Mouse (Mus musculus): ENCODE measurements around the gene Mta3. TPM values are rescaled to one million over a fixed set of nuclear protein-coding genes. Genes with fewer than 3 reads are reported as not detected.

Gene Mta3
- total RNA-seq (2022): 10 to 100 TPM; 17.6 to 19.6 (median 18.6) TPM

DNA sequence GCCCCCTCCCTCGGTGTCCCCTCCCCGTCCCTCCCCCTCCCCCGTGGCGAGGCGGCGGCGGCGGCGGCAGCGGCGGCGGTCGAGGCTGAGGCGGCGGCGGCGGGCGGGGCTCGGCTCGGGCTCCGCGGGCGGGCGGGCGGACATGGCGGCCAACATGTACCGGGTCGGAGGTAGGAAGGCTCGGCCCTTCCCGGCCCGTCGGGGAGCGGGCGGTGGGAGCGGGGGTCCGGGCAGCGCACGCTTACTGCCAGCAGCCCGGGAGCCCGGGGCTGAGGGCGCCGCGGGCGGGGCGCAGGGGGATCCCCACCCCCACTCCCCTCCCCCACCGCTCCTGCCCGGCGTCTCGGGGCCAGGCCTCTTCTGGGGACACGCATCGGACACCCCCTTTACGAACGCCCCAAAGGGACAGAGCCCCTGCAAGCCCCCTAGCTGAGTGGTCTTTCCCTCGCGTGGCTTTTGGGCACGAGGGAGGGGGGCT lies at the start of gene Mta3:
Gene Mta3, plus strand, starts transcription at position 48 of the 478 bp plus-strand sequence.
- peak; percentile 27 for DNase-seq (ENCODE audit: low spot score)

DNA sequence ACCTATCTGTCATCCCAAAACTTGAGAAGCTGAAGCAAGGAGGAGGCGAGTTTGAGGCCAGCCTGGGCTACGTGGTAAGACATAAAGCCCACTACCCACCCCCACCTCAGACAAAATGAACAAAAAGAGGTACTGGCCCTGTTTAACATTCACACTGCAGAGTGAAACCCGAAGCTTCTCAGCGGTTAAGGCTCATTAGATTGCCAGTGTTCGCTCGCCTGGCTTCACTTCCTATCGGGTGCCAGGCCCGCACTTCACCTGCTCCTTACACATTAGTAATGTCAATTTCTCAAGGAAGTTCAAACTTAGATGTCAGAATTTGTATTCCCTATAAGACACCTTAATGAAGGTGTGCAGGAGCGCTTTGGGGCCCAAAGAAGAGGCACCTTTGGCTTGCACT lies 48.6 kb upstream of the Mta3 start:
- DNase-seq (ENCODE audit: low spot score): no peak

DNA sequence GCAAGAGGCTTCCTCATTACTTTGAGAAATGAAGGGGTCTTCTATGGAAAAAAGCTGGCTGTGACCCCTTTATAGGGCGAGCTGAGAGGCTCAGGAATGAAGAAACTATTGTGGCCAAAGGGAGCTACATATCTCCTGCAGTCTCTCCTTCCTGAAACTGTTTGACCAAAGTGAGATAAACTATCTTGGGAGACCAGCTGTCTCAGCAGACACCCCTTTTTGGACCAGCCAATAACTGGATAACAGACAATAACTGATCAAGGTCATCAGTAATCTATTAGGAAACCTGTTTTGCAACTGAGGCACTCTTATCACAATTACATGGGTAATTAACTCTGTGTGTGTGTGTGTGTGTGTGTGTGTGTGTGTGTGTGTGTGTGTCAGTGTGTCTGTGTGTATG lies 47.0 kb upstream of the Mta3 start:
- DNase-seq (ENCODE audit: low spot score): no peak

DNA sequence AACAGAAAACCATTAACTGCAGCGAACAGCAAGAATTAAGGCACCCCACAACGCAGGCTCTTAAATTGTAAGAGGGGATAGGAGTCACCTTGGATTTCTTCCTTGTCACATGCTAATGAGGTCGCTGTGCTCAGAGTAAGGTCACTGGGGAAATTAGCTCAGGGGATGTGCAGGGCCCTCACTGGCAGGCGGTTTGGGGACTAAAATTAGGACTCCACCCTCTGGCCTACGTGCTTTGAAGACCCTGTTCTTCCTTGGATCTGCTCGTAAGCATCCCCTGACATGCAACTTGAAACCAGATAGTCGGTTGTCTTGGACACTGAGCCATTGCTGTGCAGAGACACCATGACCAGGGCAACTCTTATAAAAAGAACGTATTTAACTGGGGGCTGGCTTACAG lies 41.2 kb upstream of the Mta3 start:
- DNase-seq (ENCODE audit: low spot score): no peak

DNA sequence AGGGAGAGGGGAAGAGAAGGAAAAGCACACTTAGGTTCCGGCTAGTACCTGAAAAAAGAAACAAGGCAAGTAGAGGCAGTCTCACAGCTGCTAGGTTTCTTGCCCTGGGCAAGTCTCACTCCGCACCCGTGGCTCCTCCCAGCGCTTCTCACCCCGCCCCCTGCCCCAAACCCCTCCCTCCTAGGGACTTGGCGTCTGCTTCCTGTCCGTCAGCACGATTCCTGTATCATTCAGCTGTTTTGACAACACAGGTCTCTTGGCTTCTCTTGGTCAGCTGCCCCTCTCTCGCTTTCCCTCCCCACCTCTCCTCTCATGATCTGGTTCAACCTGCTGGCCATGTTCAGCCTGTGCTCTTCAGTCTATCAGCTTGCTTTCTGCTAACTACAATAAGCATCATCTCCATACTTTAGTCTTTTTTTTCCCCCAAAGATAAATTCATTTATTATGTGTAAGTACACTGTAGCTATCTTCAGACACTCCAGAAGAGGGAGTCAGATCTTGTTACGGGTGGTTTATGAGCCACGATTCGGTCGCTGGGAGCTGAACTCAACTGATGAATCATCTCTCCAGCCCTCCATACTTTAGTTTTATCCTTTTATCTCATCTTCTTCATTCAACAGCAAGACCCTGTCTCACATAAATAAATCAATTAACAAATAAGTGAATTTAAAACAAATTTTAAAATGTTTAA lies 39.2 kb upstream of the Mta3 start:
- no peak for DNase-seq (ENCODE audit: low spot score)

DNA sequence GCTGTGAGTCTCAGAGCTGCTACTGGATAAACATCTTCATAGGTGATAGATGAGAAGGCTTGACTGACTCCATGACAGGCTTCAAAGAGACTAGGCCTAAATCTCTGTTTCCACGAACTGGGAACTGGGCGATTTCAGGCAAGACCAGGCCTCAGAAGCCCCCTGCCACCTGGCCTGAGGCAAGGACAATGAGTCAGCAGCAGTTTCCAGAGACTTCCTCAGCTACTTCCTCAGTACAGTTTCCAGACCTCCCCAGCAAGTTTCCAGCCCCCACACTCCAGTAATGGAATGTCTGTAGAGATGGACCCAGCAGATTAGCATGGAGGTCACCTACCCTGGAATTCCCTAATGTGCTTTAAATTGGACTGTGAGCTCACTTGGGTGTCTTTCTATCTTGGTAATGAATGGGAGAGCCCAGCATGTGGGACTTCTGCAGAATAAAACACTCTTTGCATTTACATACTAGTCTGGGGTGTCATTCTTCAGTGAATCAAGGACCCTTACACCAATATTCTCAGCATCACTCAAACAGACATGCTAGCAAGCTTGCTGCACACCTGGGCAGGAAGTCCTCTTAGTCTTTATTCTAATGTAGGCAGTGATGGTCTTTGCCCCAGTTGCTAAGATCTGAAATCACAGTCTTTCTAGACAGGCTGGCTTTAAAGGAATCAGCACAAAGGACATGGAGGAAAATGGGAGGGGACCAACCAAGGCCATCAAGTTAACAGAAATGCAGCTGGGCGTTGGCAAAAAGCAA lies 37.9 kb upstream of the Mta3 start:
- no peak for DNase-seq (ENCODE audit: low spot score)

DNA sequence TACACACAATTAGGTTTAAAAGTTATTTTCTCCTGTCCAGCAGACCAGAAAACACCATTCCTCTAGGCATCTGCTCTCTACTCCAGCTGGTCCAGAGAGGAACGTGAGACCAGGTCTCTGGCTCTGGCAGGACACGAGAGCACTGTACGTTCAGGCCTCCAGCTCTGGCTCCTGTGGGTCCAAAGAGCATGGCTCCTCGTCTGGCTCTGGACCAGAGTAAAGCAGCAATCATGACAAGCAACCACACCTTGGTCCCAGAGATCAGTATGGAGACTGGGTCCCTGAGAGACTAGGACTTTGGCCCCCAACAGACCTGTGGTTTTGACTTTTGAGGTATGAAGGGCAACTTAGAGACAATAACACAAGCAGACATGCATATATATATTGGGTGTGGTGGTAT lies 33.3 kb upstream of the Mta3 start:
- DNase-seq (ENCODE audit: low spot score): no peak

DNA sequence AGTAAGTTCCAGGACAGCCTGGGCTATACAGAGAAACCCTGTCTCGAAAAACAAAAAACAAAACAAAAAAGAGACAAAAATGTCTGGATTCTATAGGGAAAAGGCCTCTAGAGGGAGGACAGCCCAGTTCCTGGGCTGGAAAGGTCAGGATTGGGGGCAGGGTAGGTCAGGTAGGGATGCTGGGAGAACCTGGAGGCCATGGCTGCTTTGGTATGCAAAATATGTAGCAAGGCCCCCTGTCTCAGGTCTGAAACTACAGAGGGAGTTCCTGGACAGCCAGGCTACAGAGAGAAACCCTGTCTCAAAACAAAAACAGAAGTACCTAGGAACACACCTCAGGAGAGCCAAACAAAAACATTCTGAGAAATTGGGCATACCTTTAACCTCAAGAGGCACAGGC lies 28.6 kb upstream of the Mta3 start:
- DNase-seq (ENCODE audit: low spot score): no peak

DNA sequence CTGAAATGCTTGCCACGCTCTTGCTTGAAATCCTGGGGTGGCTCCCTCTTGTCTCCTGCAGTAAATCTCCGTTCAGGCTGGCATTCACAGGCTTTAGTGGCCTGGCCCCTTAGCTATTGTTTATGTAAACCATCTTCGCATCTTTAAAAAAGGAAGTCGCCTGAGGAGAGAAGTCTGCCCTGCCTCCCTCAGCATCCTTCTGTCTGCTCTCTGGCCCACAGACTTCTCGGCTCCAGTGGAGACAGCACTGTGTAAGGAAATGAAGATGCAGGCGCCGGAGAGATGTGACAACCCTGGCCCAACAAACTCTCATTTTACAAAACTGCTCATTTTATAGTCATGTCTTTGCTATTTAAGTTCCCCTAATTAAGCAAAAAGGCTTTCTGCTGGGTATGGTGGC lies 24.0 kb upstream of the Mta3 start:
- DNase-seq (ENCODE audit: low spot score): no peak

DNA sequence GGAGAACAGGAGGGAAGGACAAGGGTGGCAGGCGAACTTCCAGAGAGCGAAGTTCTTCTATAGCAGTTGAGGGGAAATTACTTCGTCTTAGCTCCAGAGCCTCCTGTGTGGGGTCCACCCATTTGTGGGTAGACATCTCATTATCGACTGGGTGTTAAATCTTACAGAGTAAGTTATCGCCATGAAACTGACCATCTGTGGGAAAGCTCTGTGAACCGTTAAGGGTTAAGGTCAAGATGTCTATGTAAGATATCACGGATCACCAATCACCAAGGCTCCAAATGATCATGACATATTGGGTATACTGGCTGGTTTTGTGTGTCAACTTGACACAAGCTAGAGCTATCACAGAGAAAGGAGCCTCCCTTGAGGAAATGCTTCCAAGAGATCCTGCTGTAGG lies 21.5 kb upstream of the Mta3 start:
- DNase-seq (ENCODE audit: low spot score): no peak

DNA sequence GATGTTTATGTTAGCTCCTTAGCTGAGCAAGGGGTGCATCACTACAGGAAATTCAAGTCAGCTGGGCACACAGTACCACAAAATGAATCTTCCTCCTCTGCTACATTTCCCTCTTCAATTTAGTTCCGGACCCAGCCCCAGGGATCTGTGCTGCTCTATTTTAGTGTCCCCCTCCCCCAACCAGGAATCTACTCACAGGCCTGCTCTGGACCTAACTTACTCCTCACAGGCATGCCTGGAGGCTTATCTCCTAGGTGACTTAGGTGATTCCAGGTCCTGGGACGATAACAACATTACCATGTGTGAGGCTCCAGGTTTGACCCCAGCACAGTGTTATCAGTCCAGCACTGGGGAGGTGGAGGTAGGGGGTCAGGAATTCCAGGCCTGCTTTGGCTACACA lies 15.5 kb upstream of the Mta3 start:
- DNase-seq (ENCODE audit: low spot score): no peak

DNA sequence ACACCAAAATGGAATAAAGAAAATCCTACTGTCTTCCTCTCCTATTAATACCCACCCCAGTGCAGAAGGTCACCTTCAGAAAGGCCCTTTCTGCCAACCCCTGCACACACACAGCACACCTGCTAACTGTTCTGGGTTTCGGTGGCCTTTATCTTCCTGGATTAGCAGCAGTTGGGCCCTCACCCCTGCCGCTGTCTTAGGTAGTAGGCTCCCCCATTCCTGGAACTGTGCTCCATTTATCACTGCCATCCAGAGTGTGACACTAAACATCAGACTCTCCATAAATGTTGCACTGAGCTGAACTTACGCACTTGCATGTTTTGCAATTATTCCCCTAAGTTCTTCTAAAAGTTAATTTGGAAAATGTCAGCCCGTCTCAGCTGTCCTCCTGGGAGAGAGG lies 14.6 kb upstream of the Mta3 start:
- DNase-seq (ENCODE audit: low spot score): no peak

DNA sequence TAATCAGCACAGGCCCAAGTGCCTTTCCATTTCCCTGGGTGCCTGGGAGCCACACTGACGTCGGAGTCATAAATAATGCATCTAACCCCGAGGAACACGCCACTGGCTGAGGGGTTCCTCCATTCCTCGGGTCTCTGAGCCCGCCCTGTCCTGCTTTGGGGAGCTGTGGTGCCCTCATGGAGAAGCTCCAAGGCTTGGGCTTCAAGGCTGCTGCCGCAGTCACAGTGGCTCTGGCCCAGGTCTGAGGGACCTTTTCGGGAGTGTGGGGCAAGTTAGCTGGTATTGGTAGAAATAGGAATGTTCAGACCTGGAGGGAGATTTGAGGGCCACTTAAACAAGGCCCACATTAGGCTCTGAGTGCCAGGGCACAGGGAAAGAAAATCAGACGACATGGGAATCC lies 12.0 kb upstream of the Mta3 start:
- DNase-seq (ENCODE audit: low spot score): no peak

DNA sequence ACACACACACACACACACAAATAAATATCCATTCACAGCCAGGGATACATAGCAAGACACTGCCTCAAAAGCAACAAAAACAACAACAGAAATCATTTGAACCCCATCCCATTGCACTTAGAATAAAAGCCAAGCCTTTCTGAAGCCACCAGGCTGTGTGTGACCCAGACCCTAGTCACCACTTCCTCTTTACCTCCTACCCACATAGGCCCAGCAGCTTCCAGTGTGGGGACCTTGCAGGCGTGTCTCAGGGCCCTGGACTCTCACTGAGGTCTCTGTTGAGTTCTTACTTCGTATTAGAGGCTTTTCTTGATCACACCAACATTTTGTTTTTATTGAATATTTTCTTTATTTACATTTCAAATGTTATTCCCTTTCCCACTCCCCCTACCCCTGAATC lies 10.2 kb upstream of the Mta3 start:
- DNase-seq (ENCODE audit: low spot score): no peak

DNA sequence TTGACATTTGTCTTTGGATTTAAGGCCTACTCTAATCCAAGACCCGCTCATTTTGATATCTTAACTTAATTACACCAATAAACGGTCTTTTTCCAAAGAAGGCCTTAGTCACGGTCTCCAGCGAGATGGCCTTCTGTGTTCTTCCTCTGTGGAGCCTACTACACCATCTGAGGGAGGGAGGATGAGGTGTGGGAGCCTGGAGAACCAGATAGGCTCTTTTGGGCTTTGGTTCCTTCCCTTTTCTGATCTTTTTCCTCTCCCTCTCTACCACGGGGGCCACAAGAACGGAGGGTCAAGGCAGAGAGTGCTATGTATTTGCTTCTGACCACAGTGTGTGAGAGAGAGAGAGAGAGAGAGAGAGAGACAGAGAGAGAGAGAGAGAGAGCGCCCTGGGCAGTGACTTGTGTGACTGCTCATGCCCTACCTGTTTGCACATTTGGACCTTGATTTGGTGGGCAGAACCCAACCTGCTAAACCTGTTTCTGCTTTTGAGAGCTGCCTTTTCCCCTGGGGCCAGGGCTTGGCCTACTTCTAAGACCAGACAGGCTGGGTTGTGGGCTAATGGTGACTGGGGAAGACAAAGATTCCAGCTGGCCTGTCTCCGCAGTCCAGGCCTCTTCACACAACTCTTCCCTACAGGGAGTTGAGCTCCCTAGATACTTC lies 6.8 kb upstream of the Mta3 start:
- no peak for DNase-seq (ENCODE audit: low spot score)

DNA sequence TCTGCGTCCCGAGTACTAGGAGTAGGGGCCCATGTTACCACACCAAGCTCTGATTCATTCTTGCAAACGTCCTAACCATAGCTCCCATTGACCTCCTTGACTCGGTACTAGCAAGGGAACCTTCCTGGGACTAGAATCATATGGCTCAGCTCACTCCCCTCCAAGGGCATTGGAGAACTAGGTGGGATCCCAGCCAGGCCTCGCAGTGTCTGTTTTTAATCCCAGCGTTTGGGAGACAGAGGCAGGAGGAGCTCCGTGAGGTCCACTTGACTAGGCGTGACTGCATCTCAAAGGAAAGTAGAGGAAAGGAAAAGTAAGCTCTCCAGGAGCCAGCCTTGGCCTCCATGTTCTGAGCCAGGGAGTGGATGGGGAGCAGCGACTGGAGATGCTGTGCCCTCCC lies 5.8 kb upstream of the Mta3 start:
- DNase-seq (ENCODE audit: low spot score): no peak

DNA sequence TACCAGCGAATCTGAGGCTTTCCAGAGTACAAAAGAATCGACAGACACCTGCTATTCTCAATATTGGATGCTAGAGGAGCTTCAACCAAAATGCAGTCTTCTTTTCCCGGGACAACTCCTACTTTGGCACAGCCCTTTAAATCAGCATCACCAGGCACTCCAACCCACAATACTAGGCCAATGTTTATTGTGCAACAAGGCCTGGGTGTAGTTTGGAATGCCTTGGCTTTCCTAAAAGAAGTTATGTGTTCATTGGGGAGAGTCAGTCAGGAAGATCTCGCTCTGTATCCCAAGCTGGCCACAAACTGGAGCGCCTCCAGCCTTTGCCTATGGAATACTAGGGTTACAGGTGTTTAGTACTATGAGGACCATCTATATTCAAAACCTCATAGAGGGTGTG lies 1.5 kb upstream of the Mta3 start:
- DNase-seq (ENCODE audit: low spot score): peak; percentile 13

DNA sequence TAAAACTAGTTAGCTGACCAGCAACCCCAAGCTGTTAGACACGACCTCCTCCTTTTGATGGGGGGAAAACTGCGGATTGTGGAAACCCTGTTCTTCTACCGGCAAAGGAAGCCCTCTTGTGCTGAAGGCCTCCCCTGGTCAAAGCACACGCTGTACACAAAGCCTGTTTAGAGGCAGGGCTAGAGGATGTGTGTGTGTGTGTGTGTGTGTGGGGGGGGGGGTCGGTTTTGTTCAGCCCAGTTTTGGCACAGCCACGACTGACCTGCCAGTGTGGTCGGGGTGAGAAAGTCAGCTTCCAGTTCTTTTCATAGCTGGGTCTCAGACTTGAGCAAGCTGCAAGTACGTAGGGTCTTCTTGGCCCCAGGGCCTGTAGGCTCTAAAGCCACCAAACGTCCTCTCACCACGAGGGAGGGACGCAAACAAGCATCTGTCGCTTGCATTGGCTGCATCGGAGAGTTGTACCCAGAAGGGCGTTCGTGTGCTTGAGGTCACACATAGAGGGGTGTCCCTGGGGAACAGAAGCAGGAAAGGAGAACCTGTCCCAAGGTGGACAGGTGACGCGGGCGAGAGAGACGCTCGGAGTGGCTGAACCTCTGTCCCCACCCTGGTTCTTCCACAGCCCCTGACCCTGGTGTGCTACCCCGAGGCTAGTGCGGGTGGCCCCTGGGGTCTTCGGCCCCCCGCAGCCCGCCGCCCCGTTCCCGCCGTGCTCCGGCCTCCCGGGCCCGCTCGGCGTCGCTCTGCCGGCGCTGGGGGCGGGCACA lies 429 bp upstream of the Mta3 start:
- DNase-seq (ENCODE audit: low spot score): peak; percentile 31

DNA sequence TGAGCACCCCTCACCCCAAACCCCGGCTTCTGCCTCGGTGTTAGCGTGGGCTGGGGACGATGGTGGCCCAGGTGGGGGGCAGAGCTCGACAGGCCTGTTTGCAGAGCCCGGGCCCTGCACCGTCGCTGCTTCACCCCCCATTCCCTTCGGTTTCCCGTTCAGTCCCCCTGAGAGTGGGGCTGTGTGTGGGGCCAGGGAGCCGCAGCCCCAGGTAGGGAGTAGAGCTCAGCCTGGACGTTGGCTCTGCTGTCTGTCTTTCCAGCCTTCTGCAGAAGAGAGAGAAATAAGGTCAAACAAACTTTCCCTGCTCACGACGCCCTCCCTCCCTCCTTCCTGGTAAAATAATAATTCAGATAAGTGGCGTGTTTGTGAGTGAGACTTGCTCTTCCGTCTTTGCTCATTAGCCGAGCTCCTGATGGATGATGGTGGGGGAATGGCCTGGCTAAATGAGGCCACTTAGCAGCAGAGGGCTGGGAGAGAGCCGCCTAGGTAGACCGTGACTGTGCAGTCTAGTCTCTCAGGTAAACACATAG lies 697 bp downstream of the Mta3 start:
- peak; percentile 23 for DNase-seq (ENCODE audit: low spot score)

DNA sequence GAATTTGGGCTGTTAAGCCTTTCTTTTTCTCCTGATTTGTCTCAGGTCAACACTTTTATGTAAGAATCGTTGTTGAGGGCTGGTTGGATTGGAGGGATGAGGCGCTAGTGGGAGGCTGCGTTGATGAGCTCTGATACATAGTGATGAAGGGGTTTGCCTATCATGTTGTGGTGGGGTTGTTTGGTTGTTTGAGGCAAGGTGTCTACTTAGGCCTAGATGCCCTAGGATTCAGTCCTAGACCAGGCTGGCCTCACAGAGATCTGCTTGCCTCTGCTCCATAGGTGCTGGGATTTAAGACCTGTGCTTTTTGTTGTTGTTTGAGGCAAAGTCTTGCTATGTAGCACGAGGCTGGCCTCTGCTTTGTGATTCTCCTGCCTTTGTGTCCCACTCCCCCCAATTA lies 1.4 kb downstream of the Mta3 start:
- no peak for DNase-seq (ENCODE audit: low spot score)

DNA sequence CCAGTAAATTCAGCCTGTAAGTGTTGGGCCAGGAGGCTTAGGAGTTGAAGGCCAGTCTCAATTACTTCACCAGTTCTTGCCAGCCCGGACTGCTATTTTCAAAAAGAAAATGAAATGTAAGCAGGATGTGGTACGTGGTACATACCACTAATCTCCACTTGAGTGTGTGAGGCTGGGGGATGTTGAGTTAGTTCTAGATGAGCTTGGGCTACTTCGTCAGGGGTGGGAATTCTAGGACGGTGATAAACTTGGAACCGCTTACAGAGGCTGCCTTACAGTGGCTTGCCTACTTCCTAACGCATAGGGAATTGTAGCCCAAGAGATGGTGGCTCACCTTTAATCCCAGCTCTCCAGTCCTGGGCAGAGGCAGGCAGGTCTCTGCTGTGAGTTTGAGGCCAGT lies 1.9 kb downstream of the Mta3 start:
- no peak for DNase-seq (ENCODE audit: low spot score)

DNA sequence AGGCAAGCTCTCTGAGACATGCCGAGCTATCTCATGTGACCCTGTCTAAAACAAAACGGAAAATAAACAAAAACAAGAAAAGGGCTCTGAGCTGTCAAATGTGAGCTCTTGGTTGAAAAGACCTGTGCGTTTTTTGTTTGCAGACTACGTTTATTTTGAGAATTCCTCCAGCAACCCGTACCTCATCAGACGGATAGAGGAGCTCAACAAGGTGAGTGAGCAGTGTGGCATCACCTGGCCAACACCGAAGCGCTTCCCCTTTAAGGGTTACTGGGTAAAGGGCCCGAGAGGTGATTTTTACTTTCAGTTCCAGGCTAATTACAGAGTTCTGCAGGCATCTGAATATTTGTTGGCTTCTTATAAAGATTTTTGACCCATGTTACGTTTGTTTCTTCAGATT lies 2.3 kb downstream of the Mta3 start:
- DNase-seq (ENCODE audit: low spot score): no peak

Data from heart, adult 8-10 months (tissue).